Mouse (Mus musculus): ENCODE measurements around the gene Nat8f4. TPM values are rescaled to one million over a fixed set of nuclear protein-coding genes. Genes with fewer than 3 reads are reported as not detected.
"Not testable (repeated sequence)": the region's sequence is repeated elsewhere in the genome, so short reads cannot be mapped to it uniquely, and the experiment has no call there.

The Nat8f4 gene
- polyA plus RNA-seq, 1 experiment from 2014 or later: 6.2 TPM

GRCm38 (mm10) chr6:85926709-85927108 lies 22.0 kb upstream of the Nat8f4 start:
- Histone ChIP-seq H3K9ac (no peak overlapping the region), H3K27me3 (ENCODE audit: control insufficient read depth, insufficient read depth, low read length) (no peaks in the 10 kb centered on the region), H3K27ac (no peak overlapping the region), H3K36me3 (replicated peaks; ENCODE audit: control insufficient read depth, insufficient read depth) (peaks cover 82% of the 10 kb centered on the region), H3K4me1 (replicated peaks; ENCODE audit: control insufficient read depth, insufficient read depth, low read length) (no peaks in the 10 kb centered on the region), H3K4me2 (replicated peaks) (no peak overlapping the region), H3K9me3 (ENCODE audit: control insufficient read depth, low read length) (no peaks in the 10 kb centered on the region), H3K4me3 (replicated peaks; ENCODE audit: low read length) (no peak overlapping the region)
- 91% methylated on average over 1 of the region's 1 CpGs for WGBS
- ATAC-seq (ENCODE audit: low FRiP score): no peak
- DNase-seq (ENCODE audit: low spot score): no peak

- Histone ChIP-seq H3K4me1 (replicated peaks; ENCODE audit: control insufficient read depth, insufficient read depth, low read length) (no peaks in the 10 kb centered on the region), H3K4me2 (replicated peaks) (no peak overlapping the region), H3K4me3 (replicated peaks; ENCODE audit: low read length) (no peak overlapping the region), H3K9me3 (ENCODE audit: control insufficient read depth, low read length) (no peaks in the 10 kb centered on the region), H3K27me3 (ENCODE audit: control insufficient read depth, insufficient read depth, low read length) (no peaks in the 10 kb centered on the region), H3K36me3 (replicated peaks; ENCODE audit: control insufficient read depth, insufficient read depth) (peaks cover 60% of the 10 kb centered on the region), H3K9ac (no peak overlapping the region), H3K27ac (no peak overlapping the region)
- DNase-seq (ENCODE audit: low spot score) (no peak), ATAC-seq (ENCODE audit: low FRiP score) (no peak)
- WGBS: 100% methylated on average over 1 of the region's 1 CpGs
These were observed 19.0 kb upstream of the Nat8f4 start for GRCm38 (mm10) chr6:85923643-85924042.

- H3K27ac ChIP-seq: no peak overlapping the region
- 92% methylated on average over 4 of the region's 4 CpGs for WGBS
- no peak overlapping the region for H3K9ac ChIP-seq
- peaks cover 21% of the 10 kb centered on the region for H3K36me3 ChIP-seq (replicated peaks; ENCODE audit: control insufficient read depth, insufficient read depth)
- no peaks in the 10 kb centered on the region for H3K9me3 ChIP-seq (ENCODE audit: control insufficient read depth, low read length)
- H3K4me3 ChIP-seq (replicated peaks; ENCODE audit: low read length): no peak overlapping the region
- ATAC-seq (ENCODE audit: low FRiP score) (no peak), DNase-seq (ENCODE audit: low spot score) (no peak)
- peaks cover 14% of the 10 kb centered on the region for H3K4me1 ChIP-seq (replicated peaks; ENCODE audit: control insufficient read depth, insufficient read depth, low read length)
- no peak overlapping the region for H3K4me2 ChIP-seq (replicated peaks)
- H3K27me3 ChIP-seq (ENCODE audit: control insufficient read depth, insufficient read depth, low read length): no peaks in the 10 kb centered on the region
These were observed 14.7 kb upstream of the Nat8f4 start for GRCm38 (mm10) chr6:85919401-85919800.

GRCm38 (mm10) chr6:85918341-85918740 lies 13.7 kb upstream of the Nat8f4 start:
- H3K9me3 ChIP-seq (ENCODE audit: control insufficient read depth, low read length); H3K27ac ChIP-seq; H3K27me3 ChIP-seq (ENCODE audit: control insufficient read depth, insufficient read depth, low read length); DNase-seq (ENCODE audit: low spot score); H3K4me2 ChIP-seq (replicated peaks); H3K9ac ChIP-seq; ATAC-seq (ENCODE audit: low FRiP score); H3K4me3 ChIP-seq (replicated peaks; ENCODE audit: low read length): not testable (repeated sequence)
- 96% methylated on average over 3 of the region's 3 CpGs for WGBS
- peaks cover 20% of the 10 kb centered on the region for H3K4me1 ChIP-seq (replicated peaks; ENCODE audit: control insufficient read depth, insufficient read depth, low read length)
- H3K36me3 ChIP-seq (replicated peaks; ENCODE audit: control insufficient read depth, insufficient read depth): peaks cover 15% of the 10 kb centered on the region

GRCm38 (mm10) chr6:85916596-85916995 lies 11.9 kb upstream of the Nat8f4 start:
- H3K4me1 ChIP-seq (replicated peaks; ENCODE audit: control insufficient read depth, insufficient read depth, low read length): peaks cover 20% of the 10 kb centered on the region
- no peak for ATAC-seq (ENCODE audit: low FRiP score)
- H3K4me2 ChIP-seq (replicated peaks): peak overlapping the region; percentile 73
- H3K9me3 ChIP-seq (ENCODE audit: control insufficient read depth, low read length): no peaks in the 10 kb centered on the region
- no peak for DNase-seq (ENCODE audit: low spot score)
- peaks cover 5% of the 10 kb centered on the region; the same call in 1 of the 2 replicates for H3K36me3 ChIP-seq (replicated peaks; ENCODE audit: control insufficient read depth, insufficient read depth)
- H3K27me3 ChIP-seq (ENCODE audit: control insufficient read depth, insufficient read depth, low read length): no peaks in the 10 kb centered on the region
- H3K9ac ChIP-seq: peak overlapping the region; percentile 79
- peak overlapping the region; percentile 84; the same call in 1 of the 2 replicates for H3K27ac ChIP-seq
- 87% methylated on average over 6 of the region's 6 CpGs for WGBS
- H3K4me3 ChIP-seq (replicated peaks; ENCODE audit: low read length): peak overlapping the region; percentile 55

- H3K27me3 ChIP-seq (ENCODE audit: control insufficient read depth, insufficient read depth, low read length); H3K9me3 ChIP-seq (ENCODE audit: control insufficient read depth, low read length); H3K36me3 ChIP-seq (replicated peaks; ENCODE audit: control insufficient read depth, insufficient read depth): not testable (repeated sequence)
- WGBS: under 1% methylated on average over 48 of the region's 61 CpGs
- H3K27ac ChIP-seq: peak within 1 kb of the TSS; percentile 84
- peak within 1 kb of the TSS; percentile 73 for H3K4me2 ChIP-seq (replicated peaks)
- peaks cover 20% of the 10 kb centered on the region for H3K4me1 ChIP-seq (replicated peaks; ENCODE audit: control insufficient read depth, insufficient read depth, low read length)
- DNase-seq (ENCODE audit: low spot score) (peak; percentile 87), ATAC-seq (ENCODE audit: low FRiP score) (peak; percentile 97)
- H3K9ac ChIP-seq: peak within 1 kb of the TSS; percentile 79
- H3K4me3 ChIP-seq (replicated peaks; ENCODE audit: low read length): peak within 1 kb of the TSS; percentile 55
These were observed 11.1 kb upstream of the Nat8f4 start, which contains the start of gene Nat8f1 for GRCm38 (mm10) chr6:85915539-85916513. Gene Nat8f1, minus strand, starts transcription at chr6:85915687.

GRCm38 (mm10) chr6:85915141-85915538 lies 10.5 kb upstream of the Nat8f4 start:
- Histone ChIP-seq H3K9ac (peak overlapping the region; percentile 79), H3K4me2 (replicated peaks) (peak overlapping the region; percentile 73), H3K4me3 (replicated peaks; ENCODE audit: low read length) (peak overlapping the region; percentile 55), H3K36me3 (replicated peaks; ENCODE audit: control insufficient read depth, insufficient read depth) (no peaks in the 10 kb centered on the region), H3K27me3 (ENCODE audit: control insufficient read depth, insufficient read depth, low read length) (no peaks in the 10 kb centered on the region), H3K9me3 (ENCODE audit: control insufficient read depth, low read length) (no peaks in the 10 kb centered on the region), H3K27ac (peak overlapping the region; percentile 84), H3K4me1 (replicated peaks; ENCODE audit: control insufficient read depth, insufficient read depth, low read length) (peaks cover 20% of the 10 kb centered on the region)
- ATAC-seq (ENCODE audit: low FRiP score) (peak; percentile 6; the same call in 1 of the 2 replicates), DNase-seq (ENCODE audit: low spot score) (no peak)
- WGBS: 4% methylated on average over 11 of the region's 11 CpGs

GRCm38 (mm10) chr6:85911587-85911986 lies 6.9 kb upstream of the Nat8f4 start, which contains the start of gene Tprkb:
Gene Tprkb, plus strand, starts transcription at chr6:85911865.
- ATAC-seq (ENCODE audit: low FRiP score) (no peak), DNase-seq (ENCODE audit: low spot score) (no peak)
- WGBS: 81% methylated on average over 3 of the region's 3 CpGs
- peaks cover 18% of the 10 kb centered on the region for H3K4me1 ChIP-seq (replicated peaks; ENCODE audit: control insufficient read depth, insufficient read depth, low read length)
- no peak within 1 kb of the TSS for H3K27ac ChIP-seq
- H3K9me3 ChIP-seq (ENCODE audit: control insufficient read depth, low read length): no peaks in the 10 kb centered on the region
- no peak within 1 kb of the TSS for H3K4me2 ChIP-seq (replicated peaks)
- no peaks in the 10 kb centered on the region for H3K36me3 ChIP-seq (replicated peaks; ENCODE audit: control insufficient read depth, insufficient read depth)
- H3K4me3 ChIP-seq (replicated peaks; ENCODE audit: low read length): no peak within 1 kb of the TSS
- no peak within 1 kb of the TSS for H3K9ac ChIP-seq
- H3K27me3 ChIP-seq (ENCODE audit: control insufficient read depth, insufficient read depth, low read length): no peaks in the 10 kb centered on the region

GRCm38 (mm10) chr6:85909704-85910103 lies 5.0 kb upstream of the Nat8f4 start:
- no peak overlapping the region for H3K4me3 ChIP-seq (replicated peaks; ENCODE audit: low read length)
- H3K9me3 ChIP-seq (ENCODE audit: control insufficient read depth, low read length): no peaks in the 10 kb centered on the region
- H3K4me2 ChIP-seq (replicated peaks): no peak overlapping the region
- no peak for DNase-seq (ENCODE audit: low spot score)
- H3K27me3 ChIP-seq (ENCODE audit: control insufficient read depth, insufficient read depth, low read length): no peaks in the 10 kb centered on the region
- no peak overlapping the region for H3K9ac ChIP-seq
- H3K4me1 ChIP-seq (replicated peaks; ENCODE audit: control insufficient read depth, insufficient read depth, low read length): peaks cover 8% of the 10 kb centered on the region
- 100% methylated on average over 1 of the region's 1 CpGs for WGBS
- H3K27ac ChIP-seq: no peak overlapping the region
- no peak for ATAC-seq (ENCODE audit: low FRiP score)
- no peaks in the 10 kb centered on the region for H3K36me3 ChIP-seq (replicated peaks; ENCODE audit: control insufficient read depth, insufficient read depth)
